17 mouse cellular contexts compared by ENCODE assay signal in the genomic region with DNA sequence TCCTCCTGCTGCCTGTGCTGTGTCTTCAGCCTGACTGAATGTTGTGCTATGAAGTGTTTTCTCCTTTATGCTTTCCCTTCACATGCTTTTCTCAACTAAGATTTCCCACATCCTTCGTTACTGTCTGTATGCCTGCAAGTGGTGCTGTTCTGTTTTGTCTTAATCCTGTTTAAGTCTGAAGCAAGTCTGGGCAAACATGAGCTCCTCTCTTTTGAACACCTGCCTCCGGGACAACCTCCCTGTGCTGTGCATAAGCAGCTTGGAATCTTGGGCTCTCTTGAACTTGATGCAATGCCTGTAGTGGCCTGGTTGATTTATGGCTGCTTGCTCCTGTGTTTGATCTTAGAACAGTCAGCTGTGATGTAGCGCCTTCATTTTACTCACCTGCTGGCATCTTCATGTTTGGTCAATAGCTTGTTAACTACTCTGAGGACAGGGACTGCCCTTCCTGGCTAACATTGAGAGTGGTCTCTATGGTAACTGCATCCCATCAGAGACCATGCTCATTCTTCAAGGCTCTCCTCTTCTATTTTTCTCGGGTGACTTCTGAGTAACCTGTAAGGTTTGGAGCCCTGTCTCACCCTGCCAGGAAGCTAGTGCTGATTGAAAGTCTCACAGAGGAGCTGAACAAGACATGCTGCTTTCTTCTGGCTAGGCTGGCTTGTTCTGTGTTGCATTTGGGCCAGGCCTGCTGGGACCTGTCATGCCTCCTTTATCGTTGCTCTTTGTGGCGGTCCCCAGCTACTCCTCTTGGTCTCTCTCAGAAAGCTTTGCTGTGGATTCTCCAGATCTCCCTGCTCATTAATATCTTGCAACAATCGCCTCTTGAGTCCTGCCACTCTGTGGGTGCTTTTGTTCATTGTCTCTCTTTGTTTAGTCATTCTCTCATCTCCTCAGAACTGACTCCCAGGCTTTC.
DNase-seq lines count a peak whose midpoint lies in the region; ATAC-seq and TF ChIP-seq lines count a peak whose summit lies in the region.
"Had no signal": no experiment of that assay in that cellular context is flagged by ENCODE, and none has a peak within 500 bp of the region (broad histone marks: within the 10 kb centered on the region; RNA-seq: fewer than 3 reads in every experiment).

No protein-coding gene starts in this region.

- no peaks in the 10 kb centered on the region for H3K36me3 ChIP-seq in hindbrain, postnatal 0 days (ENCODE audit: insufficient read depth, low read length)
- H3K36me3 ChIP-seq in hindbrain, embryonic 14.5 days (replicated peaks; ENCODE audit: control insufficient read depth, insufficient read depth): no peaks in the 10 kb centered on the region
- H3K36me3 ChIP-seq in embryonic facial prominence, embryonic 14.5 days (ENCODE audit: control insufficient read depth, insufficient read depth, low read length): no peaks in the 10 kb centered on the region
- H3K36me3 ChIP-seq in heart, adult 2 months (ENCODE audit: control insufficient read depth, insufficient read depth, low read length): no peaks in the 10 kb centered on the region
- H3K36me3 ChIP-seq: hindbrain, embryonic 15.5 days; neural tube, embryonic 12.5 days had no signal

- H3K79me2 ChIP-seq in heart, adult 2 months (replicated peaks; ENCODE audit: control insufficient read depth, insufficient read depth, low read length): no peaks in the 10 kb centered on the region

- no peaks in the 10 kb centered on the region for H3K9me3 ChIP-seq in hindbrain, postnatal 0 days (ENCODE audit: low read length)
- H3K9me3 ChIP-seq in hindbrain, embryonic 14.5 days (ENCODE audit: control insufficient read depth, low read length): no peaks in the 10 kb centered on the region
- H3K9me3 ChIP-seq in embryonic facial prominence, embryonic 14.5 days (ENCODE audit: control insufficient read depth, low read length): no peaks in the 10 kb centered on the region
- H3K9me3 ChIP-seq: hindbrain, embryonic 15.5 days; neural tube, embryonic 12.5 days had no signal

- no peaks in the 10 kb centered on the region for H3K27me3 ChIP-seq in hindbrain, postnatal 0 days (ENCODE audit: insufficient read depth, low read length)
- no peaks in the 10 kb centered on the region for H3K27me3 ChIP-seq in hindbrain, embryonic 14.5 days (ENCODE audit: control insufficient read depth, insufficient read depth, low read length)
- no peaks in the 10 kb centered on the region for H3K27me3 ChIP-seq in embryonic facial prominence, embryonic 14.5 days (replicated peaks; ENCODE audit: control insufficient read depth, insufficient read depth, low read length)
- no peaks in the 10 kb centered on the region for H3K27me3 ChIP-seq in heart, adult 2 months (ENCODE audit: control insufficient read depth, insufficient read depth, low read length)
- H3K27me3 ChIP-seq: CH12.LX; hindbrain, embryonic 15.5 days; neural tube, embryonic 12.5 days had no signal

- 0 out of 2 replicates have a peak, but pooled peaks cover 3% of the 10 kb centered on the region for H3K4me1 ChIP-seq in hindbrain, postnatal 0 days (ENCODE audit: insufficient read depth, low read length)
- no peaks in the 10 kb centered on the region; the same call in 1 of the 2 replicates for H3K4me1 ChIP-seq in hindbrain, embryonic 14.5 days (replicated peaks; ENCODE audit: control insufficient read depth, insufficient read depth, low read length)
- no peaks in the 10 kb centered on the region for H3K4me1 ChIP-seq in embryonic facial prominence, embryonic 14.5 days (ENCODE audit: control insufficient read depth, insufficient read depth, low read length)
- no peaks in the 10 kb centered on the region for H3K4me1 ChIP-seq in heart, adult 2 months (ENCODE audit: control insufficient read depth, insufficient read depth, low read length)

- WGBS in hindbrain, postnatal 0 days: 45% methylated on average over 7 of the region's 7 CpGs
- 54% methylated on average over 7 of the region's 7 CpGs for WGBS in hindbrain, embryonic 14.5 days
- 71% methylated on average over 7 of the region's 7 CpGs for WGBS in embryonic facial prominence, embryonic 14.5 days
- WGBS in heart, adult 2 months: 73% methylated on average over 7 of the region's 7 CpGs

- intact Hi-C loops in gastrocnemius, postnatal 36 days (cut with DNase I): no loop called here
- intact Hi-C loops in heart, adult 2 months (cut with DNase I): no loop called here

- no peak for TF ChIP-seq POLR2A in heart, adult 2 months (IDR thresholded peaks at IDR 0.05; ENCODE audit: insufficient read depth, low read depth, low read length)

- H3K27ac ChIP-seq in hindbrain, postnatal 0 days: 0 out of 2 replicates have a peak overlapping the region, but pooled peaks have one; percentile 11
- H3K27ac ChIP-seq in hindbrain, embryonic 14.5 days: no peak overlapping the region
- H3K27ac ChIP-seq in embryonic facial prominence, embryonic 14.5 days (replicated peaks; ENCODE audit: low read depth, low read length): no peak overlapping the region
- H3K27ac ChIP-seq in heart, adult 2 months: no peak overlapping the region
- H3K27ac ChIP-seq: hindbrain, embryonic 15.5 days; liver, embryonic 14.5 days; neural tube, embryonic 12.5 days had no signal

- peak; percentile 49 to 61 for DNase-seq in cerebellum, postnatal 10 days
- DNase-seq in cerebellum, adult 8-10 months: no peak
- peak; percentile 9 for DNase-seq in hindbrain, postnatal 0 days (ENCODE audit: low spot score)
- no peak for DNase-seq in hindbrain, embryonic 14.5 days (ENCODE audit: low spot score)
- peak; percentile 61 for DNase-seq in embryonic facial prominence, embryonic 14.5 days (ENCODE audit: low spot score)
- peak; percentile 12 for DNase-seq in retina, embryonic 14.5 days (ENCODE audit: low spot score)
- no peak for DNase-seq in gastrocnemius, postnatal 36 days
- no peak for DNase-seq in heart, adult 2 months
- DNase-seq: adrenal gland, postnatal 36 days; kidney, adult 18-20 months; kidney, postnatal 14 days; layer of hippocampus, adult 9-11 months had no signal

- no peak overlapping the region for H3K4me3 ChIP-seq in hindbrain, postnatal 0 days (ENCODE audit: low read length)
- no peak overlapping the region for H3K4me3 ChIP-seq in hindbrain, embryonic 14.5 days (replicated peaks; ENCODE audit: low read length)
- no peak overlapping the region for H3K4me3 ChIP-seq in embryonic facial prominence, embryonic 14.5 days (ENCODE audit: low read depth, low read length)
- H3K4me3 ChIP-seq in heart, adult 2 months: no peak overlapping the region
- H3K4me3 ChIP-seq: hindbrain, embryonic 15.5 days; neural tube, embryonic 12.5 days had no signal

- TF ChIP-seq CTCF in hindbrain, postnatal 0 days (IDR thresholded peaks at IDR 0.05; ENCODE audit: low read depth): no peak
- TF ChIP-seq CTCF in heart, adult 2 months (IDR thresholded peaks at IDR 0.05): no peak

- no peak for TF ChIP-seq EP300 in heart, adult 2 months (IDR thresholded peaks at IDR 0.05; ENCODE audit: insufficient read depth, low read depth, low read length)

- H3K9ac ChIP-seq in hindbrain, postnatal 0 days (replicated peaks; ENCODE audit: low read length): no peak overlapping the region
- no peak overlapping the region for H3K9ac ChIP-seq in hindbrain, embryonic 14.5 days
- no peak overlapping the region for H3K9ac ChIP-seq in embryonic facial prominence, embryonic 14.5 days (ENCODE audit: low read depth, low read length)
- no peak overlapping the region for H3K9ac ChIP-seq in heart, adult 2 months (ENCODE audit: low read depth, low read length)
- H3K9ac ChIP-seq: hindbrain, embryonic 15.5 days; liver, embryonic 14.5 days; neural tube, embryonic 12.5 days had no signal

- peak; percentile 55; the same call in 1 of the 2 replicates for ATAC-seq in hindbrain, postnatal 0 days
- ATAC-seq in hindbrain, embryonic 14.5 days (ENCODE audit: low FRiP score): no peak
- ATAC-seq in embryonic facial prominence, embryonic 14.5 days (ENCODE audit: low read depth): no peak
- ATAC-seq: lung, postnatal 0 days had no signal

- H3K4me2 ChIP-seq in hindbrain, postnatal 0 days (ENCODE audit: low read depth, low read length): no peak overlapping the region
- no peak overlapping the region for H3K4me2 ChIP-seq in hindbrain, embryonic 14.5 days (replicated peaks)
- H3K4me2 ChIP-seq in embryonic facial prominence, embryonic 14.5 days (ENCODE audit: low read depth, low read length): no peak overlapping the region
- H3K4me2 ChIP-seq: hindbrain, embryonic 15.5 days; neural tube, embryonic 12.5 days had no signal

Comparison
In these comparisons a context has a peak if more than half of its experiments do, and no peak if none do; other contexts are left out.
1. DNase-seq: peak in cerebellum, postnatal 10 days (2 of 2), hindbrain, postnatal 0 days (single experiment), embryonic facial prominence, embryonic 14.5 days (single experiment) and retina, embryonic 14.5 days (single experiment); none in cerebellum, adult 8-10 months (single experiment), hindbrain, embryonic 14.5 days (single experiment), gastrocnemius, postnatal 36 days (0 of 2) and heart, adult 2 months (0 of 2).